Mouse (Mus musculus) midbrain, embryonic 16.5 days (tissue): ENCODE data around the gene Fkbp5. TPM values are rescaled to one million over a fixed set of nuclear protein-coding genes. Genes with fewer than 3 reads are reported as not detected.
"Not testable (repeated sequence)": the region's sequence is repeated elsewhere in the genome, so short reads cannot be mapped to it uniquely, and the experiment has no call there.

Experiments
- ATAC-seq: fragments of 200-750 bp; cut with Nextera tagmentation; 2 replicates; pipeline ENCODE4 v1.8.0; 2017; ENCODE audit warnings: moderate TSS enrichment
- H3K27ac ChIP-seq: fragments of 300-500 bp; sonication (generic); 2 replicates; pipeline ENCODE4 v1.5.1; 2014; ENCODE audit warnings: mild to moderate bottlenecking, low read length, mixed read lengths
- H3K27me3 ChIP-seq: fragments of 300-500 bp; sonication (generic); 2 replicates; pipeline ENCODE4 v1.6.1; 2014; ENCODE audit warnings: low read depth, low read length, mixed read lengths; ENCODE audit not compliant: control insufficient read depth, insufficient read depth
- H3K36me3 ChIP-seq: fragments of 300-500 bp; sonication (generic); 2 replicates; pipeline ENCODE4 v1.6.1; 2014; ENCODE audit warnings: mild to moderate bottlenecking, low read length, moderate library complexity, mixed read lengths; ENCODE audit not compliant: control insufficient read depth, insufficient read depth
- H3K4me1 ChIP-seq: fragments of 300-500 bp; sonication (generic); 2 replicates; pipeline ENCODE4 v1.6.1; 2014; ENCODE audit warnings: mild to moderate bottlenecking, low read length, mixed read lengths; ENCODE audit not compliant: control insufficient read depth, insufficient read depth
- H3K4me2 ChIP-seq: fragments of 300-500 bp; sonication (generic); 2 replicates; pipeline ENCODE4 v1.6.1; 2014; ENCODE audit warnings: mild to moderate bottlenecking, low read length, mixed read lengths
- H3K4me3 ChIP-seq: fragments of 300-500 bp; sonication (generic); 2 replicates; pipeline ENCODE4 v1.5.1; 2014; ENCODE audit warnings: low read depth, mild to moderate bottlenecking, low read length, moderate library complexity, mixed read lengths
- H3K9ac ChIP-seq: fragments of 300-500 bp; sonication (generic); 2 replicates; pipeline ENCODE4 v1.6.1; 2014; ENCODE audit warnings: low read depth, low read length, mixed read lengths
- H3K9me3 ChIP-seq: fragments of 300-500 bp; sonication (generic); replicated peaks from 2 replicates; pipeline ENCODE4 v1.6.1; 2014; ENCODE audit warnings: mild to moderate bottlenecking, low read length, mixed read lengths; ENCODE audit not compliant: control insufficient read depth, poor library complexity, severe bottlenecking
- WGBS: fragments of 180-500 bp; shearing (Covaris S2); extraction: QIAGEN DNeasy Blood & Tissue Kit; methylation state at CpG from one replicate; pipeline ENCODE4 v1.1.7; 2014; 5-methylcytosine and 5-hydroxymethylcytosine counted together
- polyA plus RNA-seq: library from polyadenylated mRNA; unstranded; fragments of >200 nt; fragmentation: Nextera tagmentation; extraction: Ambion mirVana; gene quantifications from 2 replicates; pipeline ENCODE4 v1.2.1, GENCODE M21; 2015

Gene Fkbp5
- polyA plus RNA-seq, 1 experiment from 2014 or later: 36.3 TPM

DNA sequence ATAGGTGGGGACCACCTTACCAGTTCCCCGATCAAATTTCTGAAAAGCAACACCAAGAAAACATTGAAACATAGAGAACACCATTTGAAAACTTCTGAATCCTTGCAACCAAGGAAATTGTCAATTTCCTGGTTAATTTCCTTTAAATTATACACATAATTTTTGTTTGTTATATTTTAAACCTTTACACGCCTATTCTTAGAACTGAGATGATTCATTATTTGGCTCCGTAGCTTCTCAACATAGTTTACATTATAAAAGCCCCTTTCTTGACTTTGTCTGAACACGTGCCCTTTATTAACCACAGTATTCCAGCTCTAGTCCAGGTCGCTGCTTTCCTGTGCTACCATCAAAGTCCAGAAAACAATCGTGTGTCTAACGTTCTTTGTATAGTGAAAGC is 86.3 kb downstream of the Fkbp5 start:
- Histone ChIP-seq H3K9me3 (no peaks in the 10 kb centered on the region), H3K4me2 (no peak overlapping the region), H3K9ac (no peak overlapping the region), H3K4me1 (no peaks in the 10 kb centered on the region), H3K4me3 (no peak overlapping the region), H3K36me3 (no peaks in the 10 kb centered on the region), H3K27ac (no peak overlapping the region), H3K27me3 (no peaks in the 10 kb centered on the region)
- WGBS: 81% methylated on average over 7 of the region's 7 CpGs
- no peak for ATAC-seq

DNA sequence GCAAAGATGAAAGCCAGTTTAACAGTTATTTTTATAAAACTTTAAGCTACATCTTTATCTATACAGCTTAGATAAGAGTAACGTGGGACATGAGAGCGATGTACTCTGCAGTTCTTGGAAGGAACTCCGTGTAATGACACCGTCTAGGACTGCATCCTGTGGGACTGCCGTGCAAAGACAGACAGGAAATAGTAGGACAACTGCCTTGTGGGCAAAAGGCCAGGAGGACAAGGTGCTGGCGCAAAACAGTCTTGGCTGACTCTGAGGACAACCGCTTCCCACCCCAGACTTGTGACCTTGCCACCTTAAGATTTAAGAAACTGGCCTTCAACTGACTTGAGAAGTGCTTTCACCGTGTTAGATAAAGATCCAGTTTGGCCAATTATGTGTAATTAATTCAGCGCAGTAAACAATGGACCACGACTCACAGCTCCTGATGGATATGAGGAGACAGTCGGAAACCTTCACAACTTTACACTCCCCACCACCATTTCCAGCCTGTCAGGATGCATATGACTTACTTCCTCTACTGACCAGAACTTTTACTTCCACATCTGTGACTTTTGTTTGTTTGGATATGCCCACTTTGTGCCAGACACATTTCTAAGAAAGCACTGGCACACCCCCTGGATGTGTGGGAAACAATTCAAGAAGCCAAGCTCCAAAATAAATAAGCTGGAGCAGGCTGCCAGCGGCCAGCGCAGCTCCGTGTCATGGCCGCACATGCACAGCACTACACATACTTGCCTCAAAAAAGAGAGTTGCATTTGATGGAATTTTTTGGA is 88.7 kb downstream of the Fkbp5 start:
- no peaks in the 10 kb centered on the region for H3K36me3 ChIP-seq
- WGBS: 84% methylated on average over 15 of the region's 15 CpGs
- ATAC-seq: no peak

DNA sequence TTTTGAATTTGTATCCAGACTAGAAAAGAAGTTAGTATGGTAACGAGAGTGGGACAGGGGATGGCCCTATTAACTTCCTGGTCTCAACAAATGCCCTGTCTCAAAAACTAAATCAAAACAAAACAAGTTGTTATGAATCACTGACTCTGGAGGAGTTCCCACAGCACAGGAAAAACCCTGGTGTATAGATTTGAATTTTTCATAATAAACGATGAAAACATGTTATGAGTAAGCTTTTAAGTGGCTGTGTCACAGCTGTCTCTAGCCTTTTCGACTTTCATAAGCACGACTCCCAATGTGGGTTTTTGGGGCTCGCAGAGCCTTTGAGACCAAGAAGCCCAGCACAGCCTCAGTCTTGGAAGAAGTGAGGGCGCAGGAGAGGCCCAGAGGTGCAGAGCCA is 89.7 kb downstream of the Fkbp5 start:
- no peak overlapping the region for H3K9ac ChIP-seq
- no peak overlapping the region for H3K4me2 ChIP-seq
- no peaks in the 10 kb centered on the region for H3K4me1 ChIP-seq
- no peak overlapping the region for H3K4me3 ChIP-seq
- WGBS: 89% methylated on average over 6 of the region's 6 CpGs
- H3K36me3 ChIP-seq: no peaks in the 10 kb centered on the region
- no peak overlapping the region for H3K27ac ChIP-seq
- no peak for ATAC-seq
- H3K27me3 ChIP-seq: no peaks in the 10 kb centered on the region
- no peaks in the 10 kb centered on the region for H3K9me3 ChIP-seq

More for the DNA sequence above, 88.7 kb downstream of the Fkbp5 start:
- Histone ChIP-seq H3K9ac (no peak overlapping the region), H3K4me1 (no peaks in the 10 kb centered on the region), H3K4me2 (no peak overlapping the region), H3K9me3 (no peaks in the 10 kb centered on the region), H3K27ac (no peak overlapping the region), H3K27me3 (no peaks in the 10 kb centered on the region), H3K4me3 (no peak overlapping the region)

DNA sequence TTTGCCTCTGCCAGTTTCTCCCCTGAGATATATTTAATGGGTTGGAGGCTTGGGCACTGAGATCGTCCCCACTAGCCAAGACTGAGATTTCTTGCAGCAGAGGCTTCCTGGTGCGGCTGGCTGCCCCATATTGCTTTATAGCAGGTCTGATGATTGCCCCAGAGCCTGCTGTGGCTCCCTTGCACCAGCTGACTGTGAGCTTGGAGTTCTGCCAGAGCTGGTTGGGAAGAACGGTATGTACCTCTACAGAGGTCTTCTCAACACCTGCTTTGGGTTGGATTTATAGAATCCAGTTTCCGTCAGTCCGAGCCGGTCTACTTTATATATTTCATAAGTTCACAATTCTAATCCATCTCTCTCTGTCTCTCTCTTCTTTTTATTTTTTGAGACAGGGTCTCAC is 93.0 kb downstream of the Fkbp5 start:
- WGBS: 84% methylated on average over 6 of the region's 6 CpGs
- Histone ChIP-seq H3K27me3 (no peaks in the 10 kb centered on the region), H3K27ac (no peak overlapping the region), H3K36me3 (no peaks in the 10 kb centered on the region), H3K9me3 (no peaks in the 10 kb centered on the region), H3K9ac (no peak overlapping the region), H3K4me3 (no peak overlapping the region), H3K4me1 (no peaks in the 10 kb centered on the region), H3K4me2 (no peak overlapping the region)
- ATAC-seq: no peak

DNA sequence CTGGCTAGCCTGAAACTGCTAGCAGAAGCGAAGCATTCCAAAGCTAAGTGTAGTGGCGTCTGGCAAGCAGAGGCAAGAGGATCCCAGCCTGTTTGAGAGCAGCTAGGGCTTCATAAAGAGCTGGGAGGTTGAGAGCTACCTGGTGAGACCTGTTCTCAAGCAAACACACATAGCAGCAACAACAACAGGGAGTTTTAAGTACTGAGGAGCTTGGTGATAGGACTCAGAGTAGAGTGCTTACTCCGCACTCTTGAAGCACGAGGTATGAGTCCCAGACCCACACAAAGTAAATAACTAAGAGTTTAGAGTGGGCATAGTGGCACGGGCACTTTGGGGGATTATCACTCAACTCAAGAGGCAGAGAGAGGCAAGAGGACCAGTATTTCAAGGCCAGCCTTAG is 96.3 kb downstream of the Fkbp5 start:
- Histone ChIP-seq H3K9ac (no peak overlapping the region), H3K9me3 (no peaks in the 10 kb centered on the region), H3K4me3 (no peak overlapping the region), H3K36me3 (no peaks in the 10 kb centered on the region), H3K27me3 (no peaks in the 10 kb centered on the region), H3K4me1 (no peaks in the 10 kb centered on the region), H3K4me2 (no peak overlapping the region), H3K27ac (no peak overlapping the region)
- WGBS: 92% methylated on average over 5 of the region's 5 CpGs
- no peak for ATAC-seq

DNA sequence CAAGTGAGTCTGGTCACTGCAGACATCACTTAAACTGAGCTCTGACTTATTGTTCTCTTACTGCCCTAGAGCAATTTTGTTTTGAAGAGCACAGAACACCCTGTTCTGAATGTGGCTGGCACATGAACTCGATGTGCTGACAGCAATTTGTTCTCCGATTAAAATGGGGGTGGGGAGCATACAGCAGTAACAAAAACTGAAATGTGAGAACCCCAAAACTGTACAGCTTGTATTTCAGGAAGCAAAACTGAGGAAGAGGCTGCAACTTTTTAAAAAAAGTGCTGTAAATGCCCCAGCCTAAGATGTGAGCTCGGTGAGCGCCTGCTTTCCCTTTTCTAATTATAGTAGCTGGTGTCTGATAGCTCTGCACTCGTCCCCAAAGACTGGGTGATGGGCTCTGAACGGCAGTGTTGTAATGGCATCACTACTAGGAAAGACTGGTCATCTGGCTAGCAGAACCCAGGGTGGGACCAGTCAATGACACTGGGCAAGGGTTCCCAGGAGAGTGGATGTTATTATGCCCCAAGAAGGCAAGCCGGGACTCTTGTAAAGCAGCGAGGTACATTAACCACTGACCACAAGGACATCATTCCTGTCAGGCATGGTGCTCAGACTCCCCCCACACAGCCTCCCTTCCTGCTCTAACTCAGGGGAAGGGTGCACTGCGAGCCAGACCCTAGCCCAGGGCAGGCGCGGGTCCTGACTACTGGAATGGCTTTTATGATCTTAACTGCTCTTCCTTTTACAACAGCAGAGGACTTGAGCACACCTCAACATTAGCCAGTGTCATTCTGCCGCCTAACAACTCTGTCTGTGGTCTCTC is 96.9 kb downstream of the Fkbp5 start:
- WGBS: 78% methylated on average over 12 of the region's 12 CpGs
- Histone ChIP-seq H3K9ac (no peak overlapping the region), H3K27ac (no peak overlapping the region), H3K4me1 (no peaks in the 10 kb centered on the region), H3K9me3 (no peaks in the 10 kb centered on the region), H3K36me3 (no peaks in the 10 kb centered on the region; the same call in 1 of the 2 replicates), H3K4me3 (no peak overlapping the region), H3K27me3 (no peaks in the 10 kb centered on the region), H3K4me2 (no peak overlapping the region)
- no peak for ATAC-seq

DNA sequence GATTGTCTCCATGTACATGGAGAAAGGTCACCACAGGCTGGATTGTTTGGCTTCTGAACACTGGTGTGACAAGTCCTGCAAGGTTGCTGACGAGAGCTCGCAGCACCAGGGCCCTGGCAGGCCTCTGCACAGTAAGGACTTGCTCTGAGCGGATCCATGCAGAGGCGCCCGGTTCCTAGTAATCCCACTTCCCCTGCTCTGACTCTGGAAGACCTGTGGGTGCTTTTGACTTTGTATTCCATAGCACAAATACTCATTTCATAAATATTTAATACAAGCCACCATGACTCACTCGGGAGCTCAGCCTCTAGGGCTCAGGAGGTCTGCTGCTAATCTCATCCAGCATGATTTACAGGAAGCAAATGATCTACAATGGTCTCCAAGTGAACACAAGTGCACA is 97.7 kb downstream of the Fkbp5 start:
- no peak overlapping the region for H3K4me3 ChIP-seq
- 80% methylated on average over 6 of the region's 6 CpGs for WGBS

DNA sequence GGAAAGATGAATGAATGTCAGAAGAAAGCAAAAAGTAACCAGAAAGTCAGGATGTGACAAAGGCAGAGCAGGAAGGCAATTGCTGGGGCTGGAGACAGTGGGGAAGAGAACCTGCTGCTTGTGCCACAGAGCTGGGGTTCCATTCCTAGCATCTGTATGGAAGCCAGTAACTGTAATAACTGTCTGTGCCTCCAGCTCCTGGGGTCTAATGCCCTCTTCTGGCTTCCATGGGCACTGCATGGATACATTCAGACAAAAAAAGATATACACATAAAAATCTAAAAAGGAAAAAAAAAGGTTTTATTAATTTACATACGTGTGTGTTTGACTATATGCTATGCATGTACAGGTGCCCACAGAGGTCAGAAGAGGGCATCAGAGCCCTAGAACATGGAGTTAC is 98.4 kb downstream of the Fkbp5 start:
- Histone ChIP-seq H3K36me3 (no peaks in the 10 kb centered on the region; the same call in 1 of the 2 replicates), H3K27me3 (no peaks in the 10 kb centered on the region), H3K4me2 (no peak overlapping the region), H3K9ac (no peak overlapping the region), H3K4me1 (no peaks in the 10 kb centered on the region), H3K4me3 (no peak overlapping the region), H3K9me3 (no peaks in the 10 kb centered on the region), H3K27ac (no peak overlapping the region)
- ATAC-seq: no peak
- 95% methylated on average over 1 of the region's 1 CpGs for WGBS

More for the DNA sequence above, 97.7 kb downstream of the Fkbp5 start:
- no peak overlapping the region for H3K9ac ChIP-seq
- H3K27me3 ChIP-seq: no peaks in the 10 kb centered on the region
- no peaks in the 10 kb centered on the region for H3K9me3 ChIP-seq
- ATAC-seq: no peak
- H3K4me2 ChIP-seq: no peak overlapping the region
- H3K4me1 ChIP-seq: no peaks in the 10 kb centered on the region
- H3K27ac ChIP-seq: no peak overlapping the region
- no peaks in the 10 kb centered on the region; the same call in 1 of the 2 replicates for H3K36me3 ChIP-seq

DNA sequence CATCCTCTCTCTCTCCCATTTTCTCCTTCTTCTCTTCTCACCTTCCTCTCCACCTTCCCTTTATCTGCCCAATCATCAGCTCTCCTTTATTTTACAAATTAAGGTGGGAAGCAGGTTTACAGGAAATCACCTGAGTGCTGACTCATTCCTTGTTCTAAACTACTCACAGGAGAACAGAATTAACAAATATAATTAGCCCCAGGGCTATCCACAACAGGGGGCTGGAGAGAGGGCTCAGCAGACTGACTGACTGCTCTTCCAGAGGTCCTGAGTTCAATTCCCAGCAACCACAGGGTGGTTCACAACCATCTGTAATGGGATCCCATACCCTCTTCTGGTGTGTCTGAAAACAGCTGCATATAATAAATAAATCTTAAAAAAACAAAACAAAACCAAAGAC is 98.8 kb downstream of the Fkbp5 start:
- not testable (repeated sequence) for H3K9me3 ChIP-seq, H3K4me3 ChIP-seq, H3K27me3 ChIP-seq, H3K4me2 ChIP-seq, H3K4me1 ChIP-seq, H3K9ac ChIP-seq, H3K36me3 ChIP-seq, ATAC-seq, H3K27ac ChIP-seq
